Mouse (Mus musculus): ENCODE measurements around the gene Rpl35a. TPM values are rescaled to one million over a fixed set of nuclear protein-coding genes. Genes with fewer than 3 reads are reported as not detected.

Gene Rpl35a
- polyA plus RNA-seq, 1 experiment = 1,252 TPM

DNA sequence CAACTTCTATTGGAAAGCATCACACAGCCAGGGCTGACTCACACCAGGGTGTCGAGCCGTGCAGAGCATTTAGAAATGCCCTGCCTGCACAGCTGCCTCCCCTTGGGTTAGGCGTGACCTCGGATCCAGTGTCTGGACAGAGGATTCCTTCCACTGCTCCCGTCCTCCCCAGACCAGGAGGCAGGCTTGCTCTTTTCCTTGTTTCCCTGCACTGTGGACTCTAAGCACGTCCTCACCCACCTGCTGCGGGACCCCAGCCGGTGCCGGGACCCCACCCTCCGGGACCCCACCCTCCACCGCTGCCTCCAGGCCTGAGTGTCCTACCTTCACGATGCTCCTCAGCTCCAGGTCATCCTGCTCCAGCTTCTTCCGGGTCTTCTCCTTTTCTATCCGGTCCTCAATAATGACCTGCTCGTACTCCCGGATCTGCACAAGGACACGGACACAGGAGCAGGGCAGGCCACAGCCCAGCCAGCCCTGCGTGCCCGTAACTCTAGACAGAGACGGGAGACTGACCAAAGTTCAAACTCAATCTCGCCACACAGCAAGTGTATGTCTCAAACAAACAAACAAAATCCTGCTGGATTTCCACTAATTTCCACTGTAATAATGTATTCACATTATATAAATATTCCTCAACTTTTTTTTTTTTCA lies 37.0 kb upstream of the Rpl35a start:
- TF ChIP-seq CTCF (IDR thresholded peaks at IDR 0.05; ENCODE audit: low read depth, low read length) = no peak
- no peak for TF ChIP-seq POLR2A (IDR thresholded peaks at IDR 0.05; ENCODE audit: borderline replicate concordance, low read depth, low read length)
- no peak overlapping the region for H3K27ac ChIP-seq (ENCODE audit: insufficient read depth, low read depth, low read length)
- no peaks in the 10 kb centered on the region for H3K4me1 ChIP-seq (ENCODE audit: control insufficient read depth, insufficient read depth, low read length)
- H3K4me3 ChIP-seq (ENCODE audit: insufficient read depth, low read length) = no peak overlapping the region

DNA sequence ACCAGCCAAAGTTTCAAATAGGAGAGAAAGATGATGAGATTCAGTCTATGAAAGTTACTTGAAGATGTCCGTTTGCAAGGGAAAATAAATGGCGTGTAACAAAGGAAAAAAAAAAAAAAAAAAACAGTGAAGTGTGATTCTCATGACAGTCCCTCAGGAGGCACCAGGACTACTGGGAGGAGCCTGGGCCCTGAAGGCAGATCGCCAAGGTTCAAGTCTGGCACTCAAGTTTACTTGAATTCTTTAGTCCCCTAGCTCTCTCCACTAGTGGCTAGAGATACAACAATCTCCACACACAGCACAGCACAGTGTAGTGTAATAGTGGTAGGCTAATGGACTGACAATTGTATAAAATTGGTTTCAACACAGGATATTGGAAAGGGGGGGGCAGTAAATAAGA lies 34.9 kb upstream of the Rpl35a start:
- H3K27ac ChIP-seq (ENCODE audit: insufficient read depth, low read depth, low read length) = no peak overlapping the region
- no peaks in the 10 kb centered on the region for H3K4me1 ChIP-seq (ENCODE audit: control insufficient read depth, insufficient read depth, low read length)
- TF ChIP-seq POLR2A (IDR thresholded peaks at IDR 0.05; ENCODE audit: borderline replicate concordance, low read depth, low read length) (no peak), CTCF (IDR thresholded peaks at IDR 0.05; ENCODE audit: low read depth, low read length) (no peak)
- no peak overlapping the region for H3K4me3 ChIP-seq (ENCODE audit: insufficient read depth, low read length)

DNA sequence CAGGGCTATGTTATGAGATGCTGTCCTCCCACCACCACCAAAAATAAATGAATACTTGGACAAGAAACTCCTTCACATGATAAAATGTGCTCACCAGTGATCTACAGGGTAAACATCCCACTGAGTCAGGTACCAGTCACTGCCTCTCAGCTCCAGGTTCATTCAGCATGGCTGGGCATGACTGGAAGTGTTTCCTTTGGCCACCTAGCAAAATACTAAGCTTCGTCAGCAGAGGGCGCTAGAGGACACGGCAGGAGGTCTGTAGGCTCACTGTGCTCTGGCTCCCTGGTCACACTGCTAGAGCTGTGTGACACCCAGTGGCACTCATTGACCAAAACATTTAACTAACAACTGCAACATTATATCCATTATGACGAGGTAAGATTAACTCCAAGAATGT lies 32.5 kb upstream of the Rpl35a start:
- Histone ChIP-seq H3K4me3 (ENCODE audit: insufficient read depth, low read length) (no peak overlapping the region), H3K27ac (ENCODE audit: insufficient read depth, low read depth, low read length) (no peak overlapping the region), H3K4me1 (ENCODE audit: control insufficient read depth, insufficient read depth, low read length) (no peaks in the 10 kb centered on the region)
- TF ChIP-seq POLR2A (IDR thresholded peaks at IDR 0.05; ENCODE audit: borderline replicate concordance, low read depth, low read length) = no peak
- TF ChIP-seq CTCF (IDR thresholded peaks at IDR 0.05; ENCODE audit: low read depth, low read length) = peak; percentile 51

DNA sequence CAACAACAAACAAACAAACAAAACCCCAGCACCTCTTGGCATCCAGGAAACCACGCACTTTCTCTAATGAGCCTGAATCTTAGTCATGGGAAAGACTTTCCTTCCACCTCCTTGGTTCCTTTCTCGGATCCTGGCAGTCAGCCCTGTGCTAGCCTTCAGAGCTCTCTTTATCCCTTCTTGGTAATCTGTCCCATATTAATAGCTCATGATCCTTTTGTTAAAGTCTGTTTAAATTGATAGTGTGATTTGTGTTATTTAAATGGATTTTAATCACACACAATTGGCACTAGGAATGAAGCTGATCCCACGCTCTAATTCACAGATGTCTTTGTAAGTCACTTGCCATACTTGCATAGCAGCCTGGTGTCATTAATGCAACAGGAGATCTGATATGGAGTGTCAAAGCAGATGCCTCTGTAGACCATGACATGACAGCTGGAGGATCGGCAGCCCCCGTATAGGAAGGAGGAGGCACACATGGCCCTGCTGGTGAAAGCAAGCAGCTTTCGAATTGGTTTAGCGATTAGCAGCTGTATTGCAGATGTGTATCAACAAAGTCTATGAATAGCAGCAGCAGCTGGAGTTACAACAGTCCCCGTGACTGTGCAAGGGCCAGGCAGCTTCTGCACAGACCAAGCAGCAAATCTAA lies 31.7 kb upstream of the Rpl35a start:
- Histone ChIP-seq H3K4me3 (ENCODE audit: insufficient read depth, low read length) (no peak overlapping the region), H3K27ac (ENCODE audit: insufficient read depth, low read depth, low read length) (no peak overlapping the region), H3K4me1 (ENCODE audit: control insufficient read depth, insufficient read depth, low read length) (no peaks in the 10 kb centered on the region)
- TF ChIP-seq POLR2A (IDR thresholded peaks at IDR 0.05; ENCODE audit: borderline replicate concordance, low read depth, low read length) (no peak), CTCF (IDR thresholded peaks at IDR 0.05; ENCODE audit: low read depth, low read length) (no peak)

DNA sequence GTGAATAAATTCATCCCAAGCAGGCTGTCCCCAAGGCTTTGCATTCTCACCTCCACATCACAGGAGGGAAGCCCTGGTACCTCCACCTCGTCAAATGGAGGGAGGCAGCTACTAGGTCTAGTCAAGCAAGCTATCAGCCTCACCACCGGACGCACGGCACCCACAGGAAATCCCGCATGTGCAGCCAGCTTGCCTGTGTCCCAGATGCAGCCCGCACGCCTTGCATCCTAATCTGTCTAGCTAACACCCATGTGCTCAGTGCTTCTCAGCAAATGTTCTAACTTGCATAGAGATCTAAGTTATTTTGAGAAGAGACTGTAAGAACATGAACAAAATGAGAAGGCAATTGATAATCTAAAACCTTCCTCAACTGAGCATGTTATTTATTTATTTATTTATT lies 29.9 kb upstream of the Rpl35a start:
- H3K27ac ChIP-seq (ENCODE audit: insufficient read depth, low read depth, low read length) = no peak overlapping the region
- H3K4me1 ChIP-seq (ENCODE audit: control insufficient read depth, insufficient read depth, low read length) = no peaks in the 10 kb centered on the region
- no peak for TF ChIP-seq CTCF (IDR thresholded peaks at IDR 0.05; ENCODE audit: low read depth, low read length)
- TF ChIP-seq POLR2A (IDR thresholded peaks at IDR 0.05; ENCODE audit: borderline replicate concordance, low read depth, low read length) = no peak
- H3K4me3 ChIP-seq (ENCODE audit: insufficient read depth, low read length) = no peak overlapping the region

DNA sequence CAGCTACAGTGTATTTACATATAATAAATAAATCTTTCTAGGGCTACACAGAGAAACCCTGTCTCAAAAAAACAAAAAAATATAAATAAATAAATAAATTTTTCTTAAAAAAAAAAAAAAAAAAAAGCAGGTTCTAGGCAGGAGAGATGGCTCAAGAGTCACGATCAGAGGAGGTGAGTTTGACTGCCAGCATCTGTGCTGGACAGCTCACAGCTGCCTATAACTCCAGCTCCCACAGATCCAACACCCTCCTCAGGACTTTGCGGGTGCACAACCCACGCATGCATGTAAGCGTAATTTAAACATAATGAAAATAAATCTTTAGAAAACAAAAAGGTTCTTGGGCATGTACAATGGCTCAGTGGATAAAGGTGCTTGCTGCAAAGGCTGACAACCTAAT lies 20.2 kb upstream of the Rpl35a start:
- Histone ChIP-seq H3K4me3 (ENCODE audit: insufficient read depth, low read length) (no peak overlapping the region), H3K27ac (ENCODE audit: insufficient read depth, low read depth, low read length) (no peak overlapping the region), H3K4me1 (ENCODE audit: control insufficient read depth, insufficient read depth, low read length) (peaks cover 3% of the 10 kb centered on the region; the same call in 1 of the 2 replicates)
- TF ChIP-seq CTCF (IDR thresholded peaks at IDR 0.05; ENCODE audit: low read depth, low read length) = no peak
- TF ChIP-seq POLR2A (IDR thresholded peaks at IDR 0.05; ENCODE audit: borderline replicate concordance, low read depth, low read length) = no peak

DNA sequence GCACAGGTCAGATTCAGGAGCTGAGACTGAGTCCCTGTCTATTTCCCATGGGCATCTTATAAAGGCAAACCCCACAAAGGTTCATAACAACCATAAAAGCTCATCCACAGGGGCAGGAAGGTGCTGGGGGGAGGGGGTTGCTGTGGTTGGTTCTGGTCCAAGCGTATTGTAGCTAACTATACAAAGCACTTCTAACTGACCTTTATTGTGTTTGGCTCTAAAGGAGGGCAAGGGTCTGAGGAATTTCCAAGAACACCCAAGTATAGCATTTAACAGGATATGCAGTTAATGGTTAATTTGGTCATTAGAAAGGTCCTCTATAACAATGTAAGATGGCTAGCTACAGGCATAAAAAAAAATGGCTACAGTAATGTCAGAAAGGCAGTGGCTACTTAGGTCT lies 13.6 kb upstream of the Rpl35a start:
- Histone ChIP-seq H3K4me1 (ENCODE audit: control insufficient read depth, insufficient read depth, low read length) (peaks cover 4% of the 10 kb centered on the region), H3K27ac (ENCODE audit: insufficient read depth, low read depth, low read length) (no peak overlapping the region), H3K4me3 (ENCODE audit: insufficient read depth, low read length) (no peak overlapping the region)
- TF ChIP-seq POLR2A (IDR thresholded peaks at IDR 0.05; ENCODE audit: borderline replicate concordance, low read depth, low read length) = no peak

DNA sequence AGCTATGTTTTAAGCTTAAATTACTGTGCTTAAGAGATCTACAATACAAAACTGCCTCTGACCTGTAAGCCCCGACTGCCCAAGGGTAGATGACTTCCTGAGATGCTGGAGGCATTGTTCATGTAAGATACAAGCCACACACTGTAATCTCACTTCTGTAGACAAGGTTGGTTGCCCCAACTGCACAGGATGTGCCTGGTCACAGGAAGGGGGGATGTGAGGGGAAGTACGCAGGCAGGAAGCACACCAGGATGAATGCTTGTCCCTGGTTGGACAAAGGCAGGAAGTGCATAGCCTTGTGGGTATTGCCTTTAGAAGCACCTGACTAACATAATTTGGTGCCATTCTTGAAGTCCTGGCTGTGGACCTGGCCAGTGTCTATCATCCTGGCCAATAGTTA lies 13.0 kb upstream of the Rpl35a start:
- H3K4me1 ChIP-seq (ENCODE audit: control insufficient read depth, insufficient read depth, low read length) = peaks cover 4% of the 10 kb centered on the region
- H3K27ac ChIP-seq (ENCODE audit: insufficient read depth, low read depth, low read length) = no peak overlapping the region
- H3K4me3 ChIP-seq (ENCODE audit: insufficient read depth, low read length) = no peak overlapping the region
- TF ChIP-seq POLR2A (IDR thresholded peaks at IDR 0.05; ENCODE audit: borderline replicate concordance, low read depth, low read length) (no peak), CTCF (IDR thresholded peaks at IDR 0.05; ENCODE audit: low read depth, low read length) (no peak)

DNA sequence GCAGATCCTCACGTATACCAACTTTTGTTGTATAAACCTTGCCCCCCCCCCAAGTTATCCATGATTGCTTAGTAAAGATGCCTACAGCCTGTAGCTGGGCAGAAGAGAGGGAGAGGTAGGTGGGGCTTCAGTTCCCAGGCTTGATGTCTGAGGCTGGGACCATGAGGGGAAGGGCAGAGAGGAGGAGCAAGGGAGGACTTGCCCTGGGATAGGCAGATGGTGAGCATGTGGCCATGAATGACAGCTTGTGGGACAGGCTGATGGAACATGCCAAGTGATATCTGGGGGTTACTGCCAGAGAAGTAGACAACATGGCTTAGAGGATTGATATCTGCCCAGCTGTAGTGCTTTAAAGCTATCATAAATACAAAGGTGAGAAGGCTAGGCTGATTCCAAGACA lies 8.2 kb upstream of the Rpl35a start:
- Histone ChIP-seq H3K4me3 (ENCODE audit: insufficient read depth, low read length) (no peak overlapping the region), H3K4me1 (ENCODE audit: control insufficient read depth, insufficient read depth, low read length) (peaks cover 4% of the 10 kb centered on the region), H3K27ac (ENCODE audit: insufficient read depth, low read depth, low read length) (no peak overlapping the region)
- TF ChIP-seq POLR2A (IDR thresholded peaks at IDR 0.05; ENCODE audit: borderline replicate concordance, low read depth, low read length) (no peak), CTCF (IDR thresholded peaks at IDR 0.05; ENCODE audit: low read depth, low read length) (no peak)

DNA sequence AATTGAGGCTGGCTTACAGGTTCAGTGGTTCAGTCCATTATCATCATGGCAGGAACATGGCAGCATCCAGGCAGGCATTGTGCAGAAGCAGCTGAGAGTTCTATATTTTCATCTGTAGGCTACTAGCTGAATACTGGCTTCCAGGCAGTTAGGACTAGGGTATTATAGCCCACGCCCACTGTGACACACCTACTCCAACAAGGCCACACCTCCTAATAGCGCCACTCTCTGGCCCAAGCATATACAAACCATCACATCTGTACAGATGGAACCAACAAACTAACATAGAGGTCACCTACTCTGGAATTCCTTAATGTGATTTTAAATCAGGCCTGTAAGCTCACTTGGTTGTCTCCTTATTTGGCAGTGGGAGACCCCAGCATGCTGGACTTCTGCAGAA lies 7.6 kb upstream of the Rpl35a start:
- no peak for TF ChIP-seq POLR2A (IDR thresholded peaks at IDR 0.05; ENCODE audit: borderline replicate concordance, low read depth, low read length)
- Histone ChIP-seq H3K27ac (ENCODE audit: insufficient read depth, low read depth, low read length) (no peak overlapping the region), H3K4me1 (ENCODE audit: control insufficient read depth, insufficient read depth, low read length) (no peaks in the 10 kb centered on the region), H3K4me3 (ENCODE audit: insufficient read depth, low read length) (no peak overlapping the region)

Measured in bone marrow macrophage, adult 2 months (primary cell).